Mouse (Mus musculus) CH12.LX (cell line): ENCODE results near the gene Krt16.

Experiments
- CTCF ChIP-seq, 2 experiments: IDR thresholded peaks in 1 of 2; conservative IDR thresholded peaks in 1 of 2; 2 replicates each; pipeline ENCODE4 v1.5.1; 2011 to 2012; ENCODE audit warnings: low read depth in 2 of 2, low read length in 2 of 2, improper control_type of control experiment in 1 of 2, inconsistent platforms in 1 of 2, mild to moderate bottlenecking in 1 of 2, moderate library complexity in 1 of 2
- TCF12 ChIP-seq: IDR thresholded peaks from 2 replicates; pipeline ENCODE4 v1.6.1; 2014; ENCODE audit warnings: low read depth, mild to moderate bottlenecking, inconsistent platforms, low read length, improper control_type of control experiment

- no peak for TF ChIP-seq CTCF (conservative IDR thresholded peaks at IDR 0.05 in 1 of 2, IDR thresholded peaks at IDR 0.05 in 1 of 2; ENCODE audit: low read depth in 2 of 2, low read length in 2 of 2)
- no peak for TF ChIP-seq TCF12
Measured at GRCm38 (mm10) chr11:100288942-100289341, 40.2 kb upstream of the Krt16 start.
